Mouse (Mus musculus) testis, adult 2 months (tissue): ENCODE measurements around the gene Vmn2r120. TPM values are rescaled to one million over a fixed set of nuclear protein-coding genes. Genes with fewer than 3 reads are reported as not detected.
"Not testable (repeated sequence)": the region's sequence is repeated elsewhere in the genome, so short reads cannot be mapped to it uniquely, and the experiment has no call there.

Experiments used
- H3K27ac ChIP-seq: fragments of 200-500 bp; 2 replicates; pipeline ENCODE4 v1.5.1; 2012; ENCODE audit warnings: low read depth, low read length; ENCODE audit not compliant: control insufficient read depth, insufficient read depth
- H3K27me3 ChIP-seq: fragments of 200-500 bp; 2 replicates; pipeline ENCODE4 v1.6.1; 2012; ENCODE audit warnings: mild to moderate bottlenecking, low read length, moderate library complexity; ENCODE audit not compliant: control insufficient read depth, insufficient read depth
- H3K36me3 ChIP-seq: fragments of 200-500 bp; 2 replicates; pipeline ENCODE4 v1.6.1; 2012; ENCODE audit warnings: mild to moderate bottlenecking, low read length; ENCODE audit not compliant: control insufficient read depth, insufficient read depth
- H3K4me1 ChIP-seq: fragments of 200-500 bp; 2 replicates; pipeline ENCODE4 v1.6.1; 2012; ENCODE audit warnings: low read length; ENCODE audit not compliant: control insufficient read depth, insufficient read depth
- H3K4me3 ChIP-seq: fragments of 200-500 bp; 2 replicates; pipeline ENCODE4 v1.5.1; 2012; ENCODE audit warnings: low read depth, mild to moderate bottlenecking, low read length, moderate library complexity, mixed read lengths; ENCODE audit not compliant: control insufficient read depth
- CTCF ChIP-seq: fragments of 200-500 bp; IDR thresholded peaks from 2 replicates; pipeline ENCODE4 v1.5.1; 2012; ENCODE audit warnings: low read depth, mild to moderate bottlenecking, inconsistent platforms, low read length, moderate library complexity; ENCODE audit not compliant: control insufficient read depth, insufficient read depth, insufficient replicate concordance
- POLR2A ChIP-seq: fragments of 200-500 bp; IDR thresholded peaks from 2 replicates; pipeline ENCODE4 v1.6.1; 2012; ENCODE audit warnings: low read depth, mild to moderate bottlenecking, inconsistent platforms, low read length, moderate library complexity; ENCODE audit not compliant: control insufficient read depth
- polyA plus RNA-seq: library from polyadenylated mRNA; depleted of rRNA; stranded (reverse); fragments of >200 nt; gene quantifications from 2 replicates; pipeline ENCODE4 v1.2.3, GENCODE M21; 2012; rRNA removed

Gene Vmn2r120
- not detected in 2 replicates for polyA plus RNA-seq

GRCm38 (mm10) chr17:57545405-57545804, at the start of gene Vmn2r120:
Gene Vmn2r120 (minus strand): TSS chr17:57545505.
- Histone ChIP-seq H3K27me3 (no peaks in the 10 kb centered on the region), H3K4me3 (no peak within 1 kb of the TSS), H3K4me1 (no peaks in the 10 kb centered on the region), H3K36me3 (no peaks in the 10 kb centered on the region), H3K27ac (no peak within 1 kb of the TSS)
- TF ChIP-seq POLR2A, result no peak
- no peak for TF ChIP-seq CTCF

DNA sequence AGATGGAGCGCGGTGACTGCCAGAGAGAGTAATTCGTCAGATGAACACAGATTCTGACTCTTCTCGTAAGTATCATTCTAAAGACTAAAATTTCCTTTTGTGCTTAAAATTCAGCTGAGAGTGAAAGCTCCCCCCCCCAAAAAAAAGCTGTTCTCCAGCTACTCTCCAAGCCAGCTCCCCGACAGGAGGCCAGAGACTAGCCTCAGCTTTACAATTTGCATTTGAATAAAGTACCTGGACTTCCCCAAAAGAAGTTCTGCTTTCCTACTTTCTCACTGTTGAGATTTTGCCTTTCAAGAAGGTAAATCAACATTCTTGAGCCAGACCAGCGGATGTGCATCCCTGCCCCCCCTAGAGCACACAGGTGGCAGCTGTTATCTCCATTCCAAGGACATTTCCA, 42.0 kb upstream of the Vmn2r120 start:
- not testable (repeated sequence) for H3K27me3 ChIP-seq, H3K4me3 ChIP-seq, H3K36me3 ChIP-seq, H3K27ac ChIP-seq, H3K4me1 ChIP-seq

GRCm38 (mm10) chr17:57574075-57574705, 28.9 kb upstream of the Vmn2r120 start:
- H3K27me3 ChIP-seq, result no peaks in the 10 kb centered on the region
- H3K27ac ChIP-seq, result no peak overlapping the region
- H3K36me3 ChIP-seq, result no peaks in the 10 kb centered on the region
- no peak overlapping the region for H3K4me3 ChIP-seq
- TF ChIP-seq CTCF, result no peak
- no peak for TF ChIP-seq POLR2A
- no peaks in the 10 kb centered on the region for H3K4me1 ChIP-seq

Other genes starting within 250 kb of the Vmn2r120 start
- 1.9 and 2.6 TPM in 2 replicates for gene Adgre1, start 186.8 kb downstream of the Vmn2r120 start, polyA plus RNA-seq
- not detected in 2 replicates for gene Gm21834, start 196.7 kb upstream of the Vmn2r120 start, polyA plus RNA-seq
- gene Cntnap5c, start 224.1 kb upstream of the Vmn2r120 start, polyA plus RNA-seq, result 0.87 and 1.1 TPM in 2 replicates